Mouse (Mus musculus): ENCODE data around the gene Synm. TPM values are rescaled to one million over a fixed set of nuclear protein-coding genes. Genes with fewer than 3 reads are reported as not detected.

Gene Synm
- polyA plus RNA-seq, 1 experiment, result 268 TPM

DNA sequence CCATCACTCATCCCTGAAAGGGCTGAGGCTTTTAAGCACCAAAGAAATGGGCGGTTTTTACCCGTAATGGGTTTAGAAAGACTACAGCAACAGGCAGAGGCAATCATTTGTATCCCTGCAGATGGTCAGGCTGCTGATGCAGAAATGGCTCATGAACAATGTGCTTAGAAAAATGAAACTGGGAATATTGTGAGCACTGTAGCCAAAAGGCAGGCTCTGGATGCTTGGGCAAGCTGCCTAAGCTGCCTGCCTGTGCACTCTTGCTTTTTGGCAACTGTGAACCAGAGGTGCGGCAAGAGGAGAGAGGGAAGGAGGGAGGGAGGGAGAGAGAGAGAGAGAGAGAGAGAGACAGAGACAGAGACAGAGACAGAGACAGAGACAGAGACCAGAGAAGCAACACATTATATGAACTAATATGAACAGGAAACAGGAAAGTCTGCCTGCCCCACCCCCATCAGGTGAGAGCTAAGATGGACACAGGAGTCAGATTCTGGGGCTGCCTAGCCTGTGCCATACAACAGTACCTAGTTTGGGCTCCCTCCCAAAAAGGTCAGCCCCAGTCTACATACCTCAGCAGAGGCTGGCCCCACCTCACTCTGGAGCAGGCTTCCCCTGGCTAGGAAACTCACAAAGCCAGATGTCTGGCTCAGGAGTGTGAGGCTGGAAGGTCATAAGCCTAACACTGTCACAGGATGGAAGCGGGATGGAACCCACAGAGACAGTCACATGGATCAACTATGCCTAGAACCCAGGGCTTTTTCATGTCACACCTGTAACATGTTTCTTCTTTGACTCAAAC is 9.9 kb downstream of the Synm start:
- DNase-seq (ENCODE audit: low spot score), result no peak

DNA sequence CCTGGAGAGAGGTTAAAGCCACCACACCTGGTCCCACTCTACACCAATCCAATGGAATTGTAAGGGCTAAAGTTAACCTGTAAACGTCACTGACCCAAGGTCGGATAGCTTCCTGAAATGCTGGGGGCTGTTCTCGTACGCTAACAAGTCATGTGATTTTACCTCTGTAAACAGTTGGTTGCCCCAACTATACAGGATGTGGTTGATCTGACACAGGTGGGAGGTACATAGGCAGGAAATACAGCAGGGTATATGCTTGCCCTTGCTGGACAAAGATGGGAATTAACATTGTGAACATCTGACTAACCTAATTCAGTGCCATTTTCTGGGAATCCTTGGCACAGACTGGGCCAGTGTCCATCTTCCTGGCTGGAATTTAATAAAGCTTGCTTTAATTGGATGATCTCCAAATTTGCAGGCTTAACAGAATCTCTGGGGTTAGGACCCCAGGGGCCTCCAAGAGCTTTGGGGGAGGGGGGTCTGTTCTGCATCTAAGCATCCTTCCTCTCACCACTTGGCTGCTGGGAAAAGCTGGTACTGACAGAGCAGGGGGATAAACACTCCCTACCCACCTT is 11.7 kb downstream of the Synm start:
- DNase-seq (ENCODE audit: low spot score), result no peak

DNA sequence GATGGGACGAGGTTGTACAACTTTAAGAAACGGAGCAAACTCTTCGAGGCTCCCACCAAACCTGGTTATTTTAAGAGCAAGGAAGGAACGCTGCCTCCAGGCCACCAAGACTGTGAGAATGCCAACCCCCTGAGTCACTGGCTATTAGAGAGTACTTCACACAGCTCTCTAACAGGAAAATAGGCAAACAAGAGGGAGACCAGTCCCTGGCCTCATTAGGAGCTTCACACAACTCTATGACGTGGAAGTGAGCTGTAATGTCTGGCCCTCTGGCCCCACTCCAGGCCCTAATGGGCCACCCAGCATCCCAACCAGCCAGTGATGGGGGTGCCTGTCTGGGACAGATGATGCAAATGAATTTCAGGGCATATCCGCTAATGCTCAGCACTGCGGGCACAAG is 17.8 kb downstream of the Synm start:
- DNase-seq (ENCODE audit: low spot score), result no peak

DNA sequence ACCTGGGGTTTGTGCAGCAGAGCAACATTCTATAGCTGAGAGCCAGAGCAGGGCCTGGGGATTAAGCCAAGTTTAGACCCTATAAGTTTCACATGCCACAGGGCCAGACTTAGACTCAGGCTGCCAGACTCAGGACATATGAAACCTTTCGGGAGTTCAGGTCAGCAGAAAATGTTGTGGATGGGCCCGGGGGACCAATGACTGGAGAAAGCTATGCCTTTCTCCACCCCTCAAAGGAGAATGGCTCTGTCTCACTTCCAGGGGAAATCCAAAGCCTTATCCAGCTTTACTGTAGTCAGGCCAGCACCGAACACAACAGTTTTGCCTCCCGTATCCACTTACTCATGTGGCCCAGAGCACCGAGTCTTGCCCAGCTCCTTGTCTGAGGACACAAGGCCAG is 18.7 kb downstream of the Synm start:
- no peak for DNase-seq (ENCODE audit: low spot score)

DNA sequence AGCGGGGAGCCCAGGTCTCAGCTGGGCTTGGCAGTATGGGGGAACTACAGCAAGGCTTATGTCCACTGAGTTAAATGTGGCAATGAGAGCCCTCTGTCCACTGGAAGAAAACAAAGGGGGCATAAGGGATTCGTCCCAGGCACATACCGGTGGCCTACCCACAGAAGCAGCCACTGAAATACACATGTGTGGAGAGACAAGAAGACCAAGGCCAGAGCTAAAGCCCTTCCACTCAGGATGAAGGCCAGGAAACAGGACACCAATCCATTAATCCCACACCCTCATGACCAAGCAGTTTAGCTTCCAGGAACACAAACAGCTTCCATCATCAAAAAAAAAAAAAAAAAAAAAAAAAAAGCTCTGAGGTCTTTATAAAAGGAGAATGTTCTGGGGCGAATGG is 19.2 kb downstream of the Synm start:
- DNase-seq (ENCODE audit: low spot score), result no peak

DNA sequence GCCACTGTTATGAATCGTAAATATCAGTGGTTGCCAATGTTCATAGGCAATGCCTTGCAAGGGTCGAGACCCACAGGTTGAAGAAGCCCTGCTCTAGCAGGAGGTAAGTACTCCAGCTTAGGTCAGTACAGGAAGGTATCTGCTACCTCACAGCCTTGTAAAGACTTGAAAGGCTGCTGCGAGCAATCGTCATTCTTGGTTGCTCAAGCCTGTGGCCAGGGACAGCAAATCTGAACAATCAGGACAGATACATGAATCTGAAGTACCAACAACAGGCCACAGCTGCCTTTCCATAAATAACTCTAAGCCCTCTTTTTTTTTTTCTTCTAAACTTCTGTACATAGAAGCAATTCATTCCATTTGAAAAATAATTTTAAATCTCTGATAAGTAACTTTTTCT is 27.3 kb downstream of the Synm start:
- no peak for DNase-seq (ENCODE audit: low spot score)

DNA sequence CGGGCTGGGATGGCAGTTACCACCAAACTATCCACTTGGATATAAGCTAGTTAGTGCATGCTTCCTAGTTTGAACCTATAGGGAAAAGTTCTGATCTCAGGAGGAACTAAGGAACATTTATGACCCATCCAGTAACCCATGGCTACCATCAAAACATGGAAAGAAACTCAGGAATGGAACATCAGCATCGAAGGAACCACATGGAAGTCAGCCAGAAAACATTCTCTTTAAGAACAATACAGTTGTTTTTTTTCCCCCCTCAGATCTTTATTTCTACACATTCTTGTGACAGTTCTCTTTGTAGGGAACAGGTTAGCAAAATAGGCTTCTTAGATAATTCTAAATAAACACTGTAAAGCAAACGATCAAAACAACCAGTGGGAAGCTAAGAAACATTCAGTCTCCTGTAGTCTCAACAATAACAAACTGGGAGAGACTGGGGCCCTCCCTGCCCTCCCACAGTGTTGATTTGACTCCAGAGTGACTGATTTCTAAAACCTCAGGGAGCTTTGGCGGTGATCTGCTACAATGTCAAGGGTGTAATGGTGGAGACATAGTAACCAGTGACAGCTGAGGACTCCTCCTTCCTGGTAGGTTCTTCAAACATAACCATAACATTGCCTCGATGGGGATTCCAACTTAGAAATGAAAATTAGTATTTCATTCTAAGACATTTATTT is 29.0 kb downstream of the Synm start:
- DNase-seq (ENCODE audit: low spot score), result no peak

DNA sequence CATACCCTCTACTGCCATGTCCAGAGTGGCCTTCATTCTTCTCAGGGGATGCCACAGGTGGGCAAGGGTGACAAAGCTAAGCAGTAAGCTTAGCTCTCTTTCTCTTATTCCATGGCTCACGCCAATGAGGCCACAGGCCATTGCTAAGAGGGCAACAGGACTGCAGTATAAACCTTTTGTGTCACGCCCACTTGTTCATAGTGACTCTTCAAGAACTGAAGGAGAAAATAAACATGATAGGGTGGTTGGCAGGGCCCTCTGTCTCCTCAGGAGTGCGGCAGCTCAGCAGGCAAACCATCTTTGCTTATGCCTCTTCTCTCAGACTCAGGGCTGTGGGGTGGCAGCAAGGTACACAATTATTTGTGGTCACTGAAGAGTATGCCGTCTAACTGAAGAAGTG is 30.7 kb downstream of the Synm start:
- DNase-seq (ENCODE audit: low spot score), result no peak

DNA sequence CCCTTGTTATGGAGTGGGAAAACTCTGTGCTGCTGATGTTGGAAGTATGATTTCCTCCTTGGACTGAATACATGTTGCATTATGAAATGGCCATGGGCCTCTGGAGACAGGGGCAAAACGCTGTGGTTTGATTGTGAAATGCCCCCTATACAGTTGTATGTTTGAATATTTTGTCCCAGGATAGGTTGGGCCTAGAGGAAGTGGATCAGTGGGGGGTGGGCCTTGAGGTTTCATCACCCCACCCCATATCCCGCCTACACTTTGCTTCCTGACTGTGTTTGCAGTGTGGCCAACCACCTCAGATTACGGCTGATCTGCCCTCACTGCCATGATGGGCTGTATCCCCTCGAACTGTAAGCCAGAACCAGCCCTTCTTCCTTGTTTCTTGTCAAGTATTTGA is 31.3 kb downstream of the Synm start:
- no peak for DNase-seq (ENCODE audit: low spot score)

DNA sequence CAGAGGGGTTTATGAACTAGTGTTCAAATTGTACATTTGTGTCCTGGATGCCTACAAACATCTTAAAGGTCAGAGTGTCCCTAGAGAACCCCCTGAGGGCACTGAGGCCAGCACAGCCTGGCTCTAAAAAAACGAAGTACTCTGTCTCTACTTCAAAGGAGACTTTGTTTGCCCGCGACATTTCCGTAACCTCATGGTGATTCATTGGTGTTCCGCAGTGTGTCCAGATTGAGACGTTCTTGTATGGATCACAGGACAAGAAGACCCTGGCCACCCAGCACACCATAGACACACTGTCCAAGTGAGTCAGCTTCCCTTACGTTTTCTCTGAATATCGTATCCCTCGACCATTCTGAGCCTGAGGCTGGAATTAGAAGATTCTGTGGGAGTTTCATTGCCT is 34.5 kb downstream of the Synm start:
- no peak for DNase-seq (ENCODE audit: low spot score)

DNA sequence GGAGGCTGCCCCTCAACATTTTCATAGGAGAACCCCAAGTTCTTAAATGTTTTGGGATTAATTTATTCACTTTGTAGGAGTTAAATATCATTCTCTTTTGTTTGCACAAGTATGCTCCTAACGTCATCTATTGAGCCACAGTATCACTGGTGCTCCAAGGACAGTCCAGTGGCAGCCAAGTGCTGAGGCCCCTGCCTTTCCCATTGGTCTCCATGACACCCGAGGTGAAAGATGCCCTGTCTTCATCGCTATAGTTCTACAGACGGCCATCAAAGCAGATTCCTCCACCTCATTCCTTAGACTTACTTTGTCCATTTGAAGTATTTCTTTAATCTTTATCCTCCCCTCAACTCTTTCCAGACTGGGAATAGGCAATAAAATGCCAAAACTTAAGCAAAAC is 35.0 kb downstream of the Synm start:
- no peak for DNase-seq (ENCODE audit: low spot score)

DNA sequence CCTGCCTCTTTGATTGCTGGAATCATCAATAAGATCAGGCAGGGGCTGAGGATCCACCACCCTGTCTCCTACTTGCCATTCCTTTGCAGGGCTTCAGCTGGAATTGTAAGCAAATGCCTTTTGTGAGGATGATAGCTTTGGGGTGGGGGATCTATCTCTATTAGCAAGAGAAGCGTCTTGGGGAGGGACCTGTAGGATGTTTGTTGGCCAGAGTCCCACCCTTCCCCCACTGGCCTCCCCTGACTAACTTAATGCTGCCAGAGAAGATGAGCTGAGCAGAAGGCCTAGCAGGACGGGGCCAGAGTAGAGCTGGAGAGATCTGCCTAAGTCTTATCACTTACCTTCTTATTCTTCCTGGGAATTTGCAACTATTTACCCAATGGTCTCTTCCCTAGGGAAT is 37.4 kb downstream of the Synm start:
- DNase-seq (ENCODE audit: low spot score), result no peak

DNA sequence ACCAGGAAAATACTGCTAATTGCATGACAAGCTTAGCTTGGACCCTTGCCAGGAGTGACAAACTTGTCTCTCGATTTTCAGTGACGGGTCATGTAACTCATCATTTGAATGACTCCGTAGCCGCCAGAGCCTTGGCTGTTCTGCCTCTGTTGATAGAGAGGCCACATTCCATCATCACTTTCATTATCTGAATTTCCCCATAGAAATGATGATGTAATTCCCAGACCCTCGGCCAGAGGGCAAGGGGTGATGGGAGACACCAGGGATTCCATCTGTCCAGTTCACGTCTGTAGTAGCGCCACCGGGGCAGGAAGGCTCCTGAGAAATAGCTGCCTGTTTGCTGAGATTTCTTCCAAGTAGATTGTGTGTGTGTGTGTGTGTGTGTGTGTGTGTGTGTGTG is 40.7 kb downstream of the Synm start:
- DNase-seq (ENCODE audit: low spot score), result no peak

DNA sequence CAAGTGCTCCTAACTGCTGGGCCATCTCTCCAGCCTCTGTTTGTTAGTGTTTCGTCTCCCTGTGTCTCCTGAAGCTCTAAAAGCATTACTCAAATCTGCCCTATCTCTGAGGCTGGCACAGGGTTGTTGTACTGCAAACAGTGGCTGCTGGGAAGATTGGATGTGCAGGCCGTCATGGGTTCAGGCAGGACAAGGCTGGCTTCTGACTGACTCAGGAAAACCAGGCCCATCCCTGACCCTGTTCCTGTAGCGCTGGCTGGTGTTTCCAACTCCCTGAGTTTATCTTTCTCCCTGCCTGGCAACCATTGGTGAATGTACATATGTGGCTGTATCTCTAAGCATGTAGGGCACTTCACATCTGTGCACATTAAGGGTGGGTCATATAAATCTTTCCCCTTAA is 42.0 kb downstream of the Synm start:
- DNase-seq (ENCODE audit: low spot score), result no peak

DNA sequence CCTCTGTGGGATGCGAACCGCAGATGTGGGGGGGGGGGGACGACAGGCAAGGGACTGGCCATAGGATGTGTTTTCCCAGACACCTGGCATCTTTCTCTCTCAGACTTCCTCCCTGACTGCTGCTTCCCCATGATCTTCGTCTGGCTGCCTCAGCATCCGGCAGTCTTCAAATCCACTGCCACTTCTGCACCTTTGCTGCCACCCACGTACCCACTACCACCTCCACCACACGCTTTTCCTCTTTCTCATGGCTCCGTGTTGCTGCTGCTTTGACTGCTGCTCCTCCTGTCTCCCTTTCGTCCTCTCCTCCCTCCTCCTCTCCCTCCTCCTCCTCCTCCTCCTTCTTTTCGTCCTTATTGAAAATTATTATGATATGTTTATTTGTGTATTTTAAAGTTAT is 42.6 kb downstream of the Synm start:
- no peak for DNase-seq (ENCODE audit: low spot score)

DNA sequence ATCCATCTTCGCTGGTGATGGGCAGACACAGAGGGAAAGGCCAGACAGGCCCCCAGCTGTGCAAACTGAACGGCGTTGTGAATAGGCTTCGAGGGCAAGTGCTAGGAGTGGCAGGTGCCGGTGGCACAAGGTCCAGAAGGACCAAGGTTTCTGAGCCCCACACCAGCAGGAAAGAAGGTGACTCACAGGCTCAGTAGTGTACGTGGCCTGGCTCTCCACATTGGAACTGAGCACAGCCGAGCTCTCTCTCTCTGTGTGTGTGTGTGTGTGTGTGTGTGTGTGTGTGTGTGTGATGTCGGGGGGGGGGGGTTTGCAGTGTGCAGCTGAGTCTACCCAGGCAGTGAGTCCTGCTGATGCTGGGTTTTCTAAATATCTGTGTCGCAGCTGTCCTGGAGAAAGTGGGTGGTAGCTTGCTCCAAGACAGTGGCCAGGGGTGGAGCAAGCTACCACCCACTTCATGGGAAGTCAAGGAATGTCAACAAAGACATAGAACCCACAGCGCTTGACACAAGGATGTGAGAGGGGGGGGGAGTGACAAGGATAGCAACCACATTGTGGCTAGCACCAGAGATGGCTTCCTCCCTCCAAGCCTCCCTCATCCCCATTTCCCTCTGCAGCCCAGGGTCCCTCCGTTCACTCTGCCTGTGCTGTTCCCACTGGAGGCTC is 43.2 kb downstream of the Synm start:
- DNase-seq (ENCODE audit: low spot score), result no peak

DNA sequence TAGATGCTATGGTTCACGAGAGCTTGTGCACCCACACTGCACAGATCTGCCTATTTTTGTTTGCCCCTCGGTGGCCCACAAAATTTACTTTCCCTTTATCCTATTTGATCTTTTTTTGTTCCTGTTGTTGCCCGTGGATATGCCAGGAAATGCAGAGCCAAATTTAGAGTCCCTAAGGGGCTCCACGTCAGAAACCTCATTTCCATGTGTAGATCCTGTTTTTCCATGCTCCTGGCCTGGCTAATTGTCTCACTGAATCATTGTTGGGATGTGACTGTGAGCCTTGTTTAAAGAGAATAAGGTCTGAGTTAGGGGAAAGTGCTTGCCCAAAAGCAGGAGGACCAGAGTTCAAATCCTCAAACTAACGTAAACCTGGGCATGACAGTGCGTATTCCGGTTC is 44.4 kb downstream of the Synm start:
- DNase-seq (ENCODE audit: low spot score), result no peak

DNA sequence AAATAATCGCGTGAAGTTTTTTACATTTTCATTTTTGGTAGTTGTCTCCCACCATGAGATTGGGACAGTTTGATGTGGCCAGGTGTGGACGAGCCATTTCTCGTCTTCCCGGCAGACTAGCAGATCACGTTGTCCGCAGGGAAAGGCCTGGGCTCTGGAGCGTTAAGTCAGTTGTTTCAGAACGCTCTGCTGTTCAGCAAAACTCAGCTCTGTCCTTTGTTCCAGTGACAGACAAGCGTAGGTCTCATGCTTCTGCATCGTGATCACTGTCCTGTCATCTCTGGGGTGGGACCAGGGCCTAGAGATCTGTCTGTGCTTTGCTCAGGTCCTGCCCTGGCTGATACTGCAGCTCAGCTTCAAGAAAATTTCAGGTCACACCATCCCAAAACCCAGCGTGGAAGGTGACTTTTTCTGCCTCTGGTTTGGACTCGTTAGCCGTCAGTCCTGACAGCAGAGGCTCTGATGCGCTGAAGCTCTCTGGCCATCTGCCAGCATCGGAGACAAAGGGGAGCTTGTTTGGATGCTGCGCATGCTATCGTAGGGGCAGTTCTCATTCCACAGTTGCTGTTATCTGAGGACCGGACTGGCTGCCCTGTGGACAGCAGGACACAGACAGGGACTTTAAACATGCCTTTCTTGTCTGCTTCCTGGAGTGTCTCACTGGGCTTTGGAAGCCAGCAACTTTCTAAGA is 45.6 kb downstream of the Synm start:
- no peak for DNase-seq (ENCODE audit: low spot score)

DNA sequence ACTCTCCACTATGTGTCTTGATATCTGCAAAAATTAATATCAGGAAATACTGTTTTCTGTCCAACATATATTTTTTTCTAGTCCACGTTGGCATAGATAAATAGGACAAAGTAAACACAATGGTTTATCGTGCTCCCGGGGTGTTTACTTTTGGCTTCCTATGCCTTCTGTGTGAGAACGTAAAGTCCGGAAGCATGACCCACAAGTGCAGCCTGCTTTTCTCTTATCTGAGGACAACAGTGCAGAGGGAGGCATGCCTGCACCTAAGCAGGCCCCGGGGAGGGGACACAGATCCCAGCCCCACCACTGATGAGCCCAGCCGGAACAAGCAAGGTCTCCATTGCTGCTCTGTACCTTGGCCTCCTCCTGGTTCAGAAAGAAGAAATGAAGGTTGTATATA is 49.3 kb downstream of the Synm start:
- no peak for DNase-seq (ENCODE audit: low spot score)

DNA sequence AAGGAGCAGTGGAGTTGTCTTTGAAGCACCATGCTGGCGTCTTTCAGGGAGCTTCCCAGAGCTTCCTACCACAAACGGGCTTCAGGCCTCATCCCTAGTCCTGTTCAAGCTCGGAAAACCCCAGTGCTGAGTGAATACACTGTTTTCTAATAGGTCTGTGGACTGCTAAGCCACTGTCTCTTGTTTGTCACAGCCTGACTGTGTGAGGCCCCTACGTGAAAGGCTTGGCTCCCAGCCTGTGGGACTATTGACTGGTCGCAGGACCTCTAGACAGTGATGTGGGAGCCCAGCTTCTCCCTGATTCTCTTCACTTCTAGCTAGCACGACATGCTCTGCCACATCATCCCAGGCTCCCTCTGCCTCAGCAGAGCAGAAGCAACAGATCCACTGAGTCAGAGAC is 51.4 kb downstream of the Synm start:
- no peak for DNase-seq (ENCODE audit: low spot score)

DNA sequence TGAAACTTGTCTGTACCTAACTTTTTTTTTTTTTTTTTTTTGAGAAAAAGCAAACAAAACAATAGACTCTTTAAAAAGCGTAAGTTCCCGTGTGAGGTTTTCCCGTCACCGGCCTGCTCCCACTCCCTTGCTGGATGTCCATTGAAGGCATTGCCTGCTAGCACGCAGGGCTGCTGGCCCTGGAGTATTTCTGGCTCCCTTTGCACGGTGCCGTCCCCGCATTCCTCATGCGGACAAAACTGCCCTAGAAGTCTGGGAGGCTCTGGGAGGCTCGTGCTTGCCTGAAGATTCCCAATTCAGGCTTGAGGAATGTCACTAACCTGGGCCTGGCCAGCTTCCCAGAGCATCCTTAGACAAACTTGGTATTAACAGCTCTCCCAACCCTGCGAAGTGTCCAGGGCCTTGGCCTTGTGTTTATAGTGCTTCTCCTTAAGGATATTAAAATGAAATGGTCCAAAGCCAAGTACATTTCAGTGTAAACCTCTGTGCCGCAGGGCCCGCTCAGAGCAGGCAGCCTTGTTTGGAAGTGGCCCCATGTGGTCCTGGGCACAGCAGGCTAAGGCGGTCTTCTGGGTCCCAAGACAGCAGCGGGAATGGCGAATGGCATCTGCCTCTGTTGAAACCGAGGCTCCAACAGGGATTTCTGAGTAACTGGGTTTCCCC is 58.2 kb downstream of the Synm start:
- DNase-seq (ENCODE audit: low spot score), result no peak

DNA sequence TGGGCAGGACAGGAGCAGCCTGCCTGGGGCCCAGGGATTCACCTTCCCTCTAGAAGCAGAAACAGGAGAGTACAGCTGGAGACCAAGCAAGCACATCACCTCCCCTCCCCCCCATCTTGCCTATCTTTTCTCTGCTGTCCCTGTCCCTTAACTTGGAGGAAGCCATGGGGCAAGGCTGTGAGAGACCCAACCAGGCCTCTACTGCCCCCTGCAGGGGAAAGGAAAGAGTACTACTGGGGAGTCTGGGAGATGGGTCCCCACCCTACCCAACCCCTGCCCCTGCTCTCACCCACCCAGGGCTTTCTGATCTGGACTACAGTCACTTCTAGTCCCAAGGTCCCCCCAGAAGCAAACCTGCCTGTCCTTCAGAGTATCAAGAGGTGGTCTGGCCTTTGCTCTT is 58.7 kb downstream of the Synm start:
- DNase-seq (ENCODE audit: low spot score), result no peak
